Mouse (Mus musculus) kidney, adult 2 months (tissue): ENCODE measurements around the gene Olfr1366.

ENCODE experiments used
- CTCF ChIP-seq: fragments of 200-500 bp; conservative IDR thresholded peaks from 2 replicates; pipeline ENCODE4 v1.5.1; 2011; ENCODE audit warnings: low read depth, mild to moderate bottlenecking, control low read depth, low read length, moderate library complexity, mixed read lengths; ENCODE audit not compliant: insufficient read depth, insufficient read length
- POLR2A ChIP-seq: fragments of 200-500 bp; IDR thresholded peaks from one replicate; pipeline ENCODE4 v1.6.1; 2011; ENCODE audit warnings: low read depth, low read length, control low read depth

- TF ChIP-seq CTCF, result no peak
- TF ChIP-seq POLR2A, result no peak
These were observed 55.7 kb downstream of the Olfr1366 start for GRCm38 (mm10) chr13:21486881-21487280.
